Mouse (Mus musculus): ENCODE measurements around the gene Zfp296. TPM values are rescaled to one million over a fixed set of nuclear protein-coding genes. Genes with fewer than 3 reads are reported as not detected.

The Zfp296 gene
- total and polyA plus RNA-seq, 2 experiments: 0.83 to 1.3 TPM

GRCm38 (mm10) chr7:19586269-19586668 lies 9.2 kb downstream of the Zfp296 start:
- Histone ChIP-seq H3K36me3 (ENCODE audit: control insufficient read depth, insufficient read depth, low read length) (peaks cover 23% of the 10 kb centered on the region; the same call in 1 of the 2 replicates), H3K27ac (replicated peaks; ENCODE audit: insufficient read depth, low read depth, low read length) (no peak overlapping the region), H3K9ac (ENCODE audit: low read depth, low read length) (no peak overlapping the region), H3K27me3 (ENCODE audit: control insufficient read depth, insufficient read depth, low read length) (no peaks in the 10 kb centered on the region), H3K79me2 (ENCODE audit: control insufficient read depth, insufficient read depth, low read length) (no peaks in the 10 kb centered on the region), H3K4me1 (ENCODE audit: control insufficient read depth, insufficient read depth, low read length) (no peaks in the 10 kb centered on the region), H3K4me3 (ENCODE audit: insufficient read depth, low read depth, low read length) (no peak overlapping the region)
- no peak for DNase-seq (ENCODE audit: extremely low read depth, low read depth, low spot score)
- TF ChIP-seq CTCF (IDR thresholded peaks at IDR 0.05; ENCODE audit: low read depth, low read length) (no peak), POLR2A (IDR thresholded peaks at IDR 0.05; ENCODE audit: extremely low read depth, insufficient read depth, low read length) (no peak)
- WGBS: 95% methylated on average over 46 of the region's 46 CpGs

DNA sequence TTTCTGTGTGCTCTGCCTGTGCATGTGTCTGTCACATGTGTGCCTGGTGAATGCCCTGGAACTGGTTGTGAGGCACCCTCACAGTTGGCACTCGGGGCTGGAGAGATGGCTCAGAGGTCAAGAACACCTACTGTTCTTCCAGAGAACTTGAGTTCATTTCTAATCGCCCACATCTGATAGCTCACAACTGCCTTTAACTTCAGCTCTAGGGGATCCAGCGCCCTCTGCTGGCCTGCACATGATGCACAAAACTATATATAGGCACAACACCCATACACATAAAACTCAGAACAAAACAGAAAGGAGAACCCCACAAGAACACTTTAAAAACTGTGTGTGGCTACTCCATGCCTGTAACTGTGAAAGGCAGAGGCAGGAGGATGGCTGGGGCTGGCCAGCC lies 12.1 kb downstream of the Zfp296 start:
- Histone ChIP-seq H3K4me1 (ENCODE audit: control insufficient read depth, insufficient read depth, low read length) (no peaks in the 10 kb centered on the region), H3K27ac (replicated peaks; ENCODE audit: insufficient read depth, low read depth, low read length) (no peak overlapping the region), H3K36me3 (ENCODE audit: control insufficient read depth, insufficient read depth, low read length) (peaks cover 16% of the 10 kb centered on the region; the same call in 1 of the 2 replicates), H3K27me3 (ENCODE audit: control insufficient read depth, insufficient read depth, low read length) (no peaks in the 10 kb centered on the region), H3K9ac (ENCODE audit: low read depth, low read length) (no peak overlapping the region), H3K79me2 (ENCODE audit: control insufficient read depth, insufficient read depth, low read length) (no peaks in the 10 kb centered on the region), H3K4me3 (ENCODE audit: insufficient read depth, low read depth, low read length) (no peak overlapping the region)
- 55% methylated on average over 3 of the region's 3 CpGs for WGBS
- TF ChIP-seq CTCF (IDR thresholded peaks at IDR 0.05; ENCODE audit: low read depth, low read length): peak; percentile 54; the same call in 1 of the 2 replicates
- TF ChIP-seq POLR2A (IDR thresholded peaks at IDR 0.05; ENCODE audit: extremely low read depth, insufficient read depth, low read length): no peak
- DNase-seq (ENCODE audit: extremely low read depth, low read depth, low spot score): peak; percentile 27

- 60% methylated on average over 3 of the region's 3 CpGs for WGBS
- Histone ChIP-seq H3K4me3 (ENCODE audit: insufficient read depth, low read depth, low read length) (no peak overlapping the region), H3K27me3 (ENCODE audit: control insufficient read depth, insufficient read depth, low read length) (no peaks in the 10 kb centered on the region), H3K9ac (ENCODE audit: low read depth, low read length) (no peak overlapping the region), H3K36me3 (ENCODE audit: control insufficient read depth, insufficient read depth, low read length) (peaks cover 13% of the 10 kb centered on the region; the same call in 1 of the 2 replicates), H3K79me2 (ENCODE audit: control insufficient read depth, insufficient read depth, low read length) (no peaks in the 10 kb centered on the region), H3K27ac (replicated peaks; ENCODE audit: insufficient read depth, low read depth, low read length) (no peak overlapping the region), H3K4me1 (ENCODE audit: control insufficient read depth, insufficient read depth, low read length) (no peaks in the 10 kb centered on the region)
- peak; percentile 60 for DNase-seq (ENCODE audit: extremely low read depth, low read depth, low spot score)
- no peak for TF ChIP-seq POLR2A (IDR thresholded peaks at IDR 0.05; ENCODE audit: extremely low read depth, insufficient read depth, low read length)
- peak; percentile 72 for TF ChIP-seq CTCF (IDR thresholded peaks at IDR 0.05; ENCODE audit: low read depth, low read length)
These were observed 12.8 kb downstream of the Zfp296 start for GRCm38 (mm10) chr7:19589917-19590316.

- no peaks in the 10 kb centered on the region for H3K36me3 ChIP-seq (ENCODE audit: control insufficient read depth, insufficient read depth, low read length)
- no peak for DNase-seq (ENCODE audit: extremely low read depth, low read depth, low spot score)
These were observed 16.1 kb downstream of the Zfp296 start for GRCm38 (mm10) chr7:19593061-19593730.

DNA sequence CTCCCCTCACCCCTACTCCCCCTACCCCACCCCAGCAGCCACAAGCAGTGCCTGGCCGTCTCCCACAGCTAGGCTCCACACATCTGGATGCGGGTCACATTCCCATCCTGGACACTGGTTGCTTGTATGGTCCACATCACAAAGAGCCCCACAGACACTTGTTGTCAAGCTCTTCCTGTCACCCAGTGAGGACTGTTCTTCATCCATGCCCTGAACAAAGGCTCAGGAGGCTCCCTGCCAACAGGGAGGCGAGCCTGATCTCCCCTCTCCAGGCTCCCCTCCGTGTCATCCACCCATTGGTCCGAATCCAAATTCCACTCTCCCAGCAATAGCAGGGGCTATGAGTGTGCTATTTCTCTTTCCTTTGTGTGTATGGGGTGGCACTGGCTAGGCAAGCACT lies 23.5 kb downstream of the Zfp296 start:
- H3K4me1 ChIP-seq (ENCODE audit: control insufficient read depth, insufficient read depth, low read length): peaks cover 5% of the 10 kb centered on the region; the same call in 1 of the 2 replicates
- H3K9ac ChIP-seq (ENCODE audit: low read depth, low read length): no peak overlapping the region
- no peaks in the 10 kb centered on the region for H3K27me3 ChIP-seq (ENCODE audit: control insufficient read depth, insufficient read depth, low read length)
- H3K79me2 ChIP-seq (ENCODE audit: control insufficient read depth, insufficient read depth, low read length): peaks cover 14% of the 10 kb centered on the region; the same call in 1 of the 2 replicates
- TF ChIP-seq CTCF (IDR thresholded peaks at IDR 0.05; ENCODE audit: low read depth, low read length): no peak
- TF ChIP-seq POLR2A (IDR thresholded peaks at IDR 0.05; ENCODE audit: extremely low read depth, insufficient read depth, low read length): no peak
- WGBS: 77% methylated on average over 5 of the region's 5 CpGs
- no peak overlapping the region for H3K27ac ChIP-seq (replicated peaks; ENCODE audit: insufficient read depth, low read depth, low read length)
- no peak for DNase-seq (ENCODE audit: extremely low read depth, low read depth, low spot score)
- no peaks in the 10 kb centered on the region for H3K36me3 ChIP-seq (ENCODE audit: control insufficient read depth, insufficient read depth, low read length)
- no peak overlapping the region for H3K4me3 ChIP-seq (ENCODE audit: insufficient read depth, low read depth, low read length)

More at GRCm38 (mm10) chr7:19593061-19593730, 16.1 kb downstream of the Zfp296 start:
- Histone ChIP-seq H3K27me3 (ENCODE audit: control insufficient read depth, insufficient read depth, low read length) (no peaks in the 10 kb centered on the region), H3K27ac (replicated peaks; ENCODE audit: insufficient read depth, low read depth, low read length) (no peak overlapping the region), H3K9ac (ENCODE audit: low read depth, low read length) (no peak overlapping the region), H3K4me3 (ENCODE audit: insufficient read depth, low read depth, low read length) (no peak overlapping the region), H3K79me2 (ENCODE audit: control insufficient read depth, insufficient read depth, low read length) (no peaks in the 10 kb centered on the region), H3K4me1 (ENCODE audit: control insufficient read depth, insufficient read depth, low read length) (no peaks in the 10 kb centered on the region)
- WGBS: 91% methylated on average over 10 of the region's 10 CpGs
- TF ChIP-seq CTCF (IDR thresholded peaks at IDR 0.05; ENCODE audit: low read depth, low read length): no peak
- TF ChIP-seq POLR2A (IDR thresholded peaks at IDR 0.05; ENCODE audit: extremely low read depth, insufficient read depth, low read length): no peak

GRCm38 (mm10) chr7:19603055-19603454 lies 26.0 kb downstream of the Zfp296 start:
- no peak for DNase-seq (ENCODE audit: extremely low read depth, low read depth, low spot score)
- TF ChIP-seq CTCF (IDR thresholded peaks at IDR 0.05; ENCODE audit: low read depth, low read length) (no peak), POLR2A (IDR thresholded peaks at IDR 0.05; ENCODE audit: extremely low read depth, insufficient read depth, low read length) (no peak)
- 81% methylated on average over 12 of the region's 12 CpGs for WGBS
- Histone ChIP-seq H3K4me1 (ENCODE audit: control insufficient read depth, insufficient read depth, low read length) (peaks cover 5% of the 10 kb centered on the region; the same call in 1 of the 2 replicates), H3K4me3 (ENCODE audit: insufficient read depth, low read depth, low read length) (no peak overlapping the region), H3K36me3 (ENCODE audit: control insufficient read depth, insufficient read depth, low read length) (no peaks in the 10 kb centered on the region), H3K27ac (replicated peaks; ENCODE audit: insufficient read depth, low read depth, low read length) (no peak overlapping the region), H3K27me3 (ENCODE audit: control insufficient read depth, insufficient read depth, low read length) (no peaks in the 10 kb centered on the region), H3K9ac (ENCODE audit: low read depth, low read length) (no peak overlapping the region), H3K79me2 (ENCODE audit: control insufficient read depth, insufficient read depth, low read length) (peaks cover 14% of the 10 kb centered on the region; the same call in 1 of the 2 replicates)

All from liver, adult 2 months (tissue).